ENCODE assay signal across 8 mouse cellular contexts in genomic region chr17:47599511-47600297, GRCm38 (mm10). TPM values are rescaled to one million over a fixed set of nuclear protein-coding genes. Genes with fewer than 3 reads are reported as not detected.
DNase-seq lines count a peak whose midpoint lies in the region; ATAC-seq and TF ChIP-seq lines count a peak whose summit lies in the region.

No protein-coding gene starts in this region.

- no peak overlapping the region for H3K9ac ChIP-seq in hindbrain, embryonic 11.5 days (ENCODE audit: low read depth, low read length)
- H3K9ac ChIP-seq in hindbrain, embryonic 14.5 days, result no peak overlapping the region
- H3K9ac ChIP-seq in kidney, embryonic 16.5 days (replicated peaks; ENCODE audit: low read length), result no peak overlapping the region

- no peaks in the 10 kb centered on the region for H3K27me3 ChIP-seq in hindbrain, embryonic 11.5 days (ENCODE audit: control insufficient read depth, insufficient read depth, low read length)
- no peaks in the 10 kb centered on the region for H3K27me3 ChIP-seq in hindbrain, embryonic 14.5 days (ENCODE audit: control insufficient read depth, insufficient read depth, low read length)
- no peaks in the 10 kb centered on the region for H3K27me3 ChIP-seq in kidney, embryonic 16.5 days (ENCODE audit: insufficient read depth, low read length)
- no peaks in the 10 kb centered on the region for H3K27me3 ChIP-seq in myocyte (ENCODE audit: control insufficient read depth, insufficient read depth, insufficient read length)

- H3K4me3 ChIP-seq in hindbrain, embryonic 11.5 days (ENCODE audit: low read depth, low read length), result no peak overlapping the region
- H3K4me3 ChIP-seq in hindbrain, embryonic 14.5 days (replicated peaks; ENCODE audit: low read length), result no peak overlapping the region
- no peak overlapping the region for H3K4me3 ChIP-seq in bone marrow, adult 2 months (replicated peaks; ENCODE audit: control insufficient read depth, low read depth, low read length)
- H3K4me3 ChIP-seq in kidney, embryonic 16.5 days (ENCODE audit: low read length), result no peak overlapping the region
- no peak overlapping the region for H3K4me3 ChIP-seq in myocyte

- no peak for ATAC-seq in hindbrain, embryonic 11.5 days (ENCODE audit: low FRiP score)
- ATAC-seq in hindbrain, embryonic 14.5 days (ENCODE audit: low FRiP score), result no peak
- no peak for ATAC-seq in kidney, embryonic 16.5 days (ENCODE audit: low FRiP score, low TSS enrichment)

- DNase-seq in hindbrain, embryonic 11.5 days (ENCODE audit: low spot score), result peak; percentile 6
- no peak for DNase-seq in hindbrain, embryonic 14.5 days (ENCODE audit: low spot score)
- DNase-seq in frontal cortex, postnatal 14 days (ENCODE audit: low spot score in 2 of 2), result no peak
- no peak for DNase-seq in cerebellum, postnatal 36 days
- no peak for DNase-seq in urinary bladder, postnatal 14 days (ENCODE audit: low spot score)

- H3K79me2 ChIP-seq in myocyte (ENCODE audit: control insufficient read depth, insufficient read depth), result peaks cover 11% of the 10 kb centered on the region

- 80% methylated on average over 11 of the region's 11 CpGs for WGBS in hindbrain, embryonic 11.5 days
- WGBS in hindbrain, embryonic 14.5 days, result 84% methylated on average over 11 of the region's 11 CpGs
- WGBS in bone marrow, adult 2 months, result 67% methylated on average over 11 of the region's 11 CpGs
- WGBS in kidney, embryonic 16.5 days, result 71% methylated on average over 11 of the region's 11 CpGs

- no peak overlapping the region for H3K27ac ChIP-seq in hindbrain, embryonic 11.5 days (ENCODE audit: low read depth, low read length)
- H3K27ac ChIP-seq in hindbrain, embryonic 14.5 days, result no peak overlapping the region
- H3K27ac ChIP-seq in bone marrow, adult 2 months (ENCODE audit: control insufficient read depth, insufficient read depth, low read depth, low read length, poor library complexity), result peak overlapping the region; percentile 75
- H3K27ac ChIP-seq in kidney, embryonic 16.5 days (ENCODE audit: low read length), result peak overlapping the region; percentile 75

- H3K4me2 ChIP-seq in hindbrain, embryonic 11.5 days (replicated peaks; ENCODE audit: low read depth, low read length), result no peak overlapping the region
- no peak overlapping the region for H3K4me2 ChIP-seq in hindbrain, embryonic 14.5 days (replicated peaks)
- H3K4me2 ChIP-seq in kidney, embryonic 16.5 days (replicated peaks; ENCODE audit: low read depth, low read length), result no peak overlapping the region
- no peak overlapping the region for H3K4me2 ChIP-seq in myocyte (ENCODE audit: low read depth)

- TF ChIP-seq CTCF in bone marrow, adult 2 months (IDR thresholded peaks at IDR 0.05; ENCODE audit: control insufficient read depth, insufficient read depth, low read length), result no peak

- no peak for TF ChIP-seq POLR2A in bone marrow, adult 2 months (IDR thresholded peaks at IDR 0.05; ENCODE audit: borderline replicate concordance, control insufficient read depth, low read depth, low read length)
- TF ChIP-seq POLR2A in myocyte (IDR thresholded peaks at IDR 0.05; ENCODE audit: insufficient read length, low read depth), result peak; percentile 59

- no peaks in the 10 kb centered on the region for H3K9me3 ChIP-seq in hindbrain, embryonic 11.5 days (ENCODE audit: control insufficient read depth, low read length)
- no peaks in the 10 kb centered on the region for H3K9me3 ChIP-seq in hindbrain, embryonic 14.5 days (ENCODE audit: control insufficient read depth, low read length)
- H3K9me3 ChIP-seq in kidney, embryonic 16.5 days (ENCODE audit: low read length), result no peaks in the 10 kb centered on the region

- no peaks in the 10 kb centered on the region for H3K36me3 ChIP-seq in hindbrain, embryonic 11.5 days (ENCODE audit: control insufficient read depth, insufficient read depth, low read length)
- peaks cover 65% of the 10 kb centered on the region for H3K36me3 ChIP-seq in hindbrain, embryonic 14.5 days (replicated peaks; ENCODE audit: control insufficient read depth, insufficient read depth)
- H3K36me3 ChIP-seq in kidney, embryonic 16.5 days (ENCODE audit: insufficient read depth, low read length), result peaks cover 52% of the 10 kb centered on the region
- peaks cover 28% of the 10 kb centered on the region for H3K36me3 ChIP-seq in myocyte (ENCODE audit: control insufficient read depth, insufficient read depth)

- peaks cover 13% of the 10 kb centered on the region for H3K4me1 ChIP-seq in hindbrain, embryonic 11.5 days (replicated peaks; ENCODE audit: control insufficient read depth, insufficient read depth, low read length)
- H3K4me1 ChIP-seq in hindbrain, embryonic 14.5 days (replicated peaks; ENCODE audit: control insufficient read depth, insufficient read depth, low read length), result peaks cover 23% of the 10 kb centered on the region; the same call in 1 of the 2 replicates
- H3K4me1 ChIP-seq in bone marrow, adult 2 months (ENCODE audit: control insufficient read depth, insufficient read depth, low read length), result peaks cover 10% of the 10 kb centered on the region; the same call in 1 of the 2 replicates
- peaks cover 45% of the 10 kb centered on the region for H3K4me1 ChIP-seq in kidney, embryonic 16.5 days (ENCODE audit: insufficient read depth, low read length)

- no peak overlapping the region for H3ac ChIP-seq in myocyte (ENCODE audit: control insufficient read depth, insufficient read length)

TF ChIP-seq in myocyte, 11 proteins besides CTCF, POLR2A, EP300 and RAD21:
- TF ChIP-seq POLR2AphosphoS2 (IDR thresholded peaks at IDR 0.05; ENCODE audit: insufficient read length, low read depth), result peak; percentile 90
- no peak for TF ChIP-seq MAX (IDR thresholded peaks at IDR 0.05; ENCODE audit: low read depth)

RNA-seq across cellular contexts. Expression of gene Bysl, which starts 11.6 kb away (rescaled TPM):
- polyA plus RNA-seq in hindbrain, embryonic 11.5 days (2014; fragmentation: Nextera tagmentation; extraction: Ambion mirVana), result 30.8 and 31.0 TPM in 2 replicates
- polyA plus RNA-seq in hindbrain, embryonic 14.5 days (2014; fragmentation: Nextera tagmentation; extraction: Ambion mirVana), result 33.3 and 34.3 TPM in 2 replicates
- 5.8 and 9.5 TPM in 2 replicates for polyA plus RNA-seq in bone marrow, adult 2 months (2011; ENCODE audit: insufficient read depth, insufficient read length, low replicate concordance, missing spikeins)
- 24.5 and 25.9 TPM in 2 replicates for polyA plus RNA-seq in kidney, embryonic 16.5 days (2015; fragmentation: Nextera tagmentation; extraction: Ambion mirVana)
- 41.0 TPM for polyA plus RNA-seq in myocyte (2012; fragmentation: generic; extraction: Trizol)

RNA-seq across cellular contexts. Expression of gene Med20, which starts 11.7 kb away (rescaled TPM):
- 44.6 and 44.8 TPM in 2 replicates for polyA plus RNA-seq in hindbrain, embryonic 11.5 days (2014; fragmentation: Nextera tagmentation; extraction: Ambion mirVana)
- polyA plus RNA-seq in hindbrain, embryonic 14.5 days (2014; fragmentation: Nextera tagmentation; extraction: Ambion mirVana), result 42.3 and 44.7 TPM in 2 replicates
- 18.0 and 21.2 TPM in 2 replicates for polyA plus RNA-seq in bone marrow, adult 2 months (2011; ENCODE audit: insufficient read depth, insufficient read length, low replicate concordance, missing spikeins)
- polyA plus RNA-seq in kidney, embryonic 16.5 days (2015; fragmentation: Nextera tagmentation; extraction: Ambion mirVana), result 47.7 and 53.9 TPM in 2 replicates
- 33.4 TPM for polyA plus RNA-seq in myocyte (2012; fragmentation: generic; extraction: Trizol)

RNA-seq across cellular contexts. Expression of gene Gm20517, which starts 11.7 kb away (rescaled TPM):
- 1.3 and 1.7 TPM in 2 replicates for polyA plus RNA-seq in hindbrain, embryonic 11.5 days (2014; fragmentation: Nextera tagmentation; extraction: Ambion mirVana)
- polyA plus RNA-seq in hindbrain, embryonic 14.5 days (2014; fragmentation: Nextera tagmentation; extraction: Ambion mirVana), result 3.0 and 3.1 TPM in 2 replicates
- 3.0 and 5.1 TPM in 2 replicates for polyA plus RNA-seq in bone marrow, adult 2 months (2011; ENCODE audit: insufficient read depth, insufficient read length, low replicate concordance, missing spikeins)
- polyA plus RNA-seq in kidney, embryonic 16.5 days (2015; fragmentation: Nextera tagmentation; extraction: Ambion mirVana), result 1.6 TPM in 2 replicates
- polyA plus RNA-seq in myocyte (2012; fragmentation: generic; extraction: Trizol), result 1.5 TPM

RNA-seq across cellular contexts. Expression of gene Usp49, which starts 30.8 kb away (rescaled TPM):
- 8.7 and 9.1 TPM in 2 replicates for polyA plus RNA-seq in hindbrain, embryonic 11.5 days (2014; fragmentation: Nextera tagmentation; extraction: Ambion mirVana)
- polyA plus RNA-seq in hindbrain, embryonic 14.5 days (2014; fragmentation: Nextera tagmentation; extraction: Ambion mirVana), result 6.7 and 7.6 TPM in 2 replicates
- polyA plus RNA-seq in bone marrow, adult 2 months (2011; ENCODE audit: insufficient read depth, insufficient read length, low replicate concordance, missing spikeins), result 9.3 and 10.3 TPM in 2 replicates
- polyA plus RNA-seq in kidney, embryonic 16.5 days (2015; fragmentation: Nextera tagmentation; extraction: Ambion mirVana), result 3.7 and 5.3 TPM in 2 replicates
- polyA plus RNA-seq in myocyte (2012; fragmentation: generic; extraction: Trizol), result 2.5 TPM

Comparison
In these comparisons a context has a peak if more than half of its experiments do, and no peak if none do; other contexts are left out.
1. H3K27ac ChIP-seq: peak in bone marrow, adult 2 months (single experiment) and kidney, embryonic 16.5 days (single experiment); none in hindbrain, embryonic 11.5 days (single experiment) and hindbrain, embryonic 14.5 days (single experiment).